Mouse (Mus musculus): ENCODE results near the gene Fga. TPM values are rescaled to one million over a fixed set of nuclear protein-coding genes. Genes with fewer than 3 reads are reported as not detected.

The Fga gene
- polyA plus RNA-seq, 1 experiment from 2014 or later = not detected

- WGBS = 78% methylated on average over 4 of the region's 4 CpGs
- no peaks in the 10 kb centered on the region for H3K4me1 ChIP-seq (ENCODE audit: control insufficient read depth, insufficient read depth, low read length)
- no peaks in the 10 kb centered on the region for H3K9me3 ChIP-seq (replicated peaks; ENCODE audit: control insufficient read depth, low read length, poor library complexity, severe bottlenecking)
- H3K27me3 ChIP-seq (ENCODE audit: control insufficient read depth, insufficient read depth, low read depth, low read length) = no peaks in the 10 kb centered on the region
- no peak overlapping the region for H3K4me2 ChIP-seq (ENCODE audit: low read length)
- no peak overlapping the region for H3K27ac ChIP-seq (ENCODE audit: low read length)
- H3K4me3 ChIP-seq (ENCODE audit: low read depth, low read length) = no peak overlapping the region
- ATAC-seq = no peak
- no peaks in the 10 kb centered on the region for H3K36me3 ChIP-seq (ENCODE audit: control insufficient read depth, insufficient read depth, low read length)
- H3K9ac ChIP-seq (ENCODE audit: low read depth, low read length) = no peak overlapping the region
Measured at GRCm38 (mm10) chr3:83039666-83040065, 13.8 kb downstream of the Fga start.

GRCm38 (mm10) chr3:83042451-83042850, 16.6 kb downstream of the Fga start:
- Histone ChIP-seq H3K4me2 (ENCODE audit: low read length) (no peak overlapping the region), H3K4me1 (ENCODE audit: control insufficient read depth, insufficient read depth, low read length) (no peaks in the 10 kb centered on the region), H3K27ac (ENCODE audit: low read length) (no peak overlapping the region), H3K36me3 (ENCODE audit: control insufficient read depth, insufficient read depth, low read length) (no peaks in the 10 kb centered on the region), H3K27me3 (ENCODE audit: control insufficient read depth, insufficient read depth, low read depth, low read length) (no peaks in the 10 kb centered on the region), H3K9me3 (replicated peaks; ENCODE audit: control insufficient read depth, low read length, poor library complexity, severe bottlenecking) (no peaks in the 10 kb centered on the region), H3K4me3 (ENCODE audit: low read depth, low read length) (no peak overlapping the region), H3K9ac (ENCODE audit: low read depth, low read length) (no peak overlapping the region)
- WGBS = 91% methylated on average over 5 of the region's 5 CpGs
- ATAC-seq = no peak

GRCm38 (mm10) chr3:83046649-83047048, 20.8 kb downstream of the Fga start:
- Histone ChIP-seq H3K9ac (ENCODE audit: low read depth, low read length) (no peak overlapping the region), H3K4me1 (ENCODE audit: control insufficient read depth, insufficient read depth, low read length) (no peaks in the 10 kb centered on the region), H3K27me3 (ENCODE audit: control insufficient read depth, insufficient read depth, low read depth, low read length) (no peaks in the 10 kb centered on the region), H3K4me3 (ENCODE audit: low read depth, low read length) (no peak overlapping the region), H3K9me3 (replicated peaks; ENCODE audit: control insufficient read depth, low read length, poor library complexity, severe bottlenecking) (no peaks in the 10 kb centered on the region), H3K4me2 (ENCODE audit: low read length) (no peak overlapping the region), H3K36me3 (ENCODE audit: control insufficient read depth, insufficient read depth, low read length) (no peaks in the 10 kb centered on the region), H3K27ac (ENCODE audit: low read length) (no peak overlapping the region)
- 88% methylated on average over 11 of the region's 11 CpGs for WGBS
- no peak for ATAC-seq

GRCm38 (mm10) chr3:83049680-83050079, 23.8 kb downstream of the Fga start, which contains the start of gene Fgb:
Fgb (minus strand) TSS chr3:83049863.
- Histone ChIP-seq H3K27me3 (ENCODE audit: control insufficient read depth, insufficient read depth, low read depth, low read length) (no peaks in the 10 kb centered on the region), H3K36me3 (ENCODE audit: control insufficient read depth, insufficient read depth, low read length) (no peaks in the 10 kb centered on the region), H3K27ac (ENCODE audit: low read length) (no peak within 1 kb of the TSS), H3K4me2 (ENCODE audit: low read length) (no peak within 1 kb of the TSS), H3K9ac (ENCODE audit: low read depth, low read length) (no peak within 1 kb of the TSS), H3K4me3 (ENCODE audit: low read depth, low read length) (no peak within 1 kb of the TSS), H3K9me3 (replicated peaks; ENCODE audit: control insufficient read depth, low read length, poor library complexity, severe bottlenecking) (no peaks in the 10 kb centered on the region), H3K4me1 (ENCODE audit: control insufficient read depth, insufficient read depth, low read length) (no peaks in the 10 kb centered on the region)
- ATAC-seq = no peak
- WGBS = 89% methylated on average over 8 of the region's 8 CpGs

GRCm38 (mm10) chr3:83050661-83051060, 24.8 kb downstream of the Fga start:
- no peak overlapping the region for H3K27ac ChIP-seq (ENCODE audit: low read length)
- no peak overlapping the region for H3K9ac ChIP-seq (ENCODE audit: low read depth, low read length)
- H3K4me2 ChIP-seq (ENCODE audit: low read length) = no peak overlapping the region
- H3K4me1 ChIP-seq (ENCODE audit: control insufficient read depth, insufficient read depth, low read length) = no peaks in the 10 kb centered on the region
- WGBS = 90% methylated on average over 5 of the region's 5 CpGs
- no peaks in the 10 kb centered on the region for H3K27me3 ChIP-seq (ENCODE audit: control insufficient read depth, insufficient read depth, low read depth, low read length)
- H3K36me3 ChIP-seq (ENCODE audit: control insufficient read depth, insufficient read depth, low read length) = no peaks in the 10 kb centered on the region
- no peaks in the 10 kb centered on the region for H3K9me3 ChIP-seq (replicated peaks; ENCODE audit: control insufficient read depth, low read length, poor library complexity, severe bottlenecking)
- no peak overlapping the region for H3K4me3 ChIP-seq (ENCODE audit: low read depth, low read length)
- no peak for ATAC-seq

GRCm38 (mm10) chr3:83052102-83052501, 26.2 kb downstream of the Fga start:
- no peak for ATAC-seq
- H3K4me2 ChIP-seq (ENCODE audit: low read length) = no peak overlapping the region
- H3K9ac ChIP-seq (ENCODE audit: low read depth, low read length) = no peak overlapping the region

GRCm38 (mm10) chr3:83053126-83053525, 27.2 kb downstream of the Fga start:
- H3K4me2 ChIP-seq (ENCODE audit: low read length) = no peak overlapping the region
- no peak overlapping the region for H3K4me3 ChIP-seq (ENCODE audit: low read depth, low read length)
- no peaks in the 10 kb centered on the region for H3K36me3 ChIP-seq (ENCODE audit: control insufficient read depth, insufficient read depth, low read length)
- no peaks in the 10 kb centered on the region for H3K27me3 ChIP-seq (ENCODE audit: control insufficient read depth, insufficient read depth, low read depth, low read length)
- WGBS = 88% methylated on average over 7 of the region's 7 CpGs
- H3K9me3 ChIP-seq (replicated peaks; ENCODE audit: control insufficient read depth, low read length, poor library complexity, severe bottlenecking) = no peaks in the 10 kb centered on the region
- H3K4me1 ChIP-seq (ENCODE audit: control insufficient read depth, insufficient read depth, low read length) = peaks cover 11% of the 10 kb centered on the region
- ATAC-seq = no peak
- H3K9ac ChIP-seq (ENCODE audit: low read depth, low read length) = no peak overlapping the region
- H3K27ac ChIP-seq (ENCODE audit: low read length) = no peak overlapping the region

More at GRCm38 (mm10) chr3:83052102-83052501, 26.2 kb downstream of the Fga start:
- Histone ChIP-seq H3K36me3 (ENCODE audit: control insufficient read depth, insufficient read depth, low read length) (no peaks in the 10 kb centered on the region), H3K4me1 (ENCODE audit: control insufficient read depth, insufficient read depth, low read length) (peaks cover 11% of the 10 kb centered on the region), H3K9me3 (replicated peaks; ENCODE audit: control insufficient read depth, low read length, poor library complexity, severe bottlenecking) (no peaks in the 10 kb centered on the region), H3K27me3 (ENCODE audit: control insufficient read depth, insufficient read depth, low read depth, low read length) (no peaks in the 10 kb centered on the region), H3K4me3 (ENCODE audit: low read depth, low read length) (no peak overlapping the region), H3K27ac (ENCODE audit: low read length) (no peak overlapping the region)
- WGBS = 84% methylated on average over 5 of the region's 5 CpGs

- peaks cover 3% of the 10 kb centered on the region for H3K36me3 ChIP-seq (ENCODE audit: control insufficient read depth, insufficient read depth, low read length)
- 33% methylated on average over 10 of the region's 10 CpGs for WGBS
- no peak overlapping the region for H3K27ac ChIP-seq (ENCODE audit: low read length)
- no peak for ATAC-seq
- H3K9ac ChIP-seq (ENCODE audit: low read depth, low read length) = no peak overlapping the region
- H3K4me2 ChIP-seq (ENCODE audit: low read length) = no peak overlapping the region
- H3K9me3 ChIP-seq (replicated peaks; ENCODE audit: control insufficient read depth, low read length, poor library complexity, severe bottlenecking) = no peaks in the 10 kb centered on the region
- no peak overlapping the region for H3K4me3 ChIP-seq (ENCODE audit: low read depth, low read length)
- H3K4me1 ChIP-seq (ENCODE audit: control insufficient read depth, insufficient read depth, low read length) = peaks cover 11% of the 10 kb centered on the region
- no peaks in the 10 kb centered on the region for H3K27me3 ChIP-seq (ENCODE audit: control insufficient read depth, insufficient read depth, low read depth, low read length)
Measured at GRCm38 (mm10) chr3:83053758-83054157, 27.9 kb downstream of the Fga start.

- Histone ChIP-seq H3K27ac (ENCODE audit: low read length) (no peak overlapping the region), H3K9me3 (replicated peaks; ENCODE audit: control insufficient read depth, low read length, poor library complexity, severe bottlenecking) (no peaks in the 10 kb centered on the region), H3K4me1 (ENCODE audit: control insufficient read depth, insufficient read depth, low read length) (peaks cover 11% of the 10 kb centered on the region), H3K9ac (ENCODE audit: low read depth, low read length) (no peak overlapping the region), H3K4me2 (ENCODE audit: low read length) (peak overlapping the region; percentile 49), H3K36me3 (ENCODE audit: control insufficient read depth, insufficient read depth, low read length) (peaks cover 13% of the 10 kb centered on the region), H3K4me3 (ENCODE audit: low read depth, low read length) (peak overlapping the region; percentile 73), H3K27me3 (ENCODE audit: control insufficient read depth, insufficient read depth, low read depth, low read length) (no peaks in the 10 kb centered on the region)
- 42% methylated on average over 13 of the region's 13 CpGs for WGBS
- no peak for ATAC-seq
Measured at GRCm38 (mm10) chr3:83054759-83055158, 28.9 kb downstream of the Fga start.

Measured in midbrain, embryonic 16.5 days (tissue).